Mouse (Mus musculus) frontal cortex, postnatal 25 days (tissue): Measurements from ENCODE around the gene Car14.
A peak's percentile ranks its signal among the peaks of the same experiment; 100 is the strongest.
"Not testable (repeated sequence)": the region's sequence is repeated elsewhere in the genome, so short reads cannot be mapped to it uniquely, and the experiment has no call there.

Experiments used
- DNase-seq, 2 experiments: peaks; one replicate each; pipeline ENCODE4 v3.0.0; 2022; ENCODE audit warnings: low spot score in 2 of 2

Gene Car14

DNA sequence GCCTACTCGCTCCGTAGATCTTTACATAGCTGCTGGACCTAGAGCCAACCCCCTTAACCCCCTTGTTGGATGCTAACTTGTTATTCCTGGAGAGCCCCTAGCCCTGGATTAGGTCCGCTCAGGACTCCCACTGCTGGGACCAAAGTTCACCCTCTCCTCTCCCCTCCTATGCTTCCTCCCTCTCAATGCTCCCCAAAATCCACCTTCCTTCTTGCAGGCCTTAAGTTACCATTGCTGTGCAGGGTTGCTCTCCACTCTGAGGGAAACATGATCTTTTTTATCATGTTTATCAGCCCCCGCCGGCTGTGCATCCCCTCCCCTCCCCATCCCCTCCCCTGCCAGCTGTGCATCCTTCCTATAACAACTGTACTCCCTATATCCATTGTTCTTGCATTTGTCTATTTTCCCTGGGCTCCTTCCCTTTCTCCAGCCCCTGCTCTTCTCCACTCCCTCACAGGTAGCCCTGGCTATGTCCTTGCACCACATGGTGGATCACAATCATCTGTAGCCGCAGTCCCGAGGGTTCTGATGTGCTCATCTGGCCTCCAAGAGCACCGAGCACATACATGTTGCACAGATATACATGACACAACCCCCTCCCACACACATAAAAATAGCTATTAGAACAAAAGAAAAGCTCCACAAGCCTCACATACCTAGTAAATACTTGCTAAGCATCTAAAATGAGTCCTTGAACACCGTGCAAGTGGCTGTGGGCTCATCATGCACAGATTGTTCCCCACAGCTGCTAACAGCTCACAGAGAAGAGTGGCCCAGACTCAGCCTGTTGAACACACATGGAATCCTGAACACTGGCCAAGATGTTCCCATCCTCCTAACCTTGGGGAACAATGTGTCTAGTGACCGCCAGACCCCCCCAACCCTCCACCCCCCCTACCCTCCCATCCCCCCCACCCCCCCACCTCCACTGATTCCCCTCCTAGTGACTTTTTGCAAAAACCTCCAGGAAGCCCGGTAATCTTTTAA is 12.1 kb downstream of the Car14 start:
- no peak for DNase-seq

DNA sequence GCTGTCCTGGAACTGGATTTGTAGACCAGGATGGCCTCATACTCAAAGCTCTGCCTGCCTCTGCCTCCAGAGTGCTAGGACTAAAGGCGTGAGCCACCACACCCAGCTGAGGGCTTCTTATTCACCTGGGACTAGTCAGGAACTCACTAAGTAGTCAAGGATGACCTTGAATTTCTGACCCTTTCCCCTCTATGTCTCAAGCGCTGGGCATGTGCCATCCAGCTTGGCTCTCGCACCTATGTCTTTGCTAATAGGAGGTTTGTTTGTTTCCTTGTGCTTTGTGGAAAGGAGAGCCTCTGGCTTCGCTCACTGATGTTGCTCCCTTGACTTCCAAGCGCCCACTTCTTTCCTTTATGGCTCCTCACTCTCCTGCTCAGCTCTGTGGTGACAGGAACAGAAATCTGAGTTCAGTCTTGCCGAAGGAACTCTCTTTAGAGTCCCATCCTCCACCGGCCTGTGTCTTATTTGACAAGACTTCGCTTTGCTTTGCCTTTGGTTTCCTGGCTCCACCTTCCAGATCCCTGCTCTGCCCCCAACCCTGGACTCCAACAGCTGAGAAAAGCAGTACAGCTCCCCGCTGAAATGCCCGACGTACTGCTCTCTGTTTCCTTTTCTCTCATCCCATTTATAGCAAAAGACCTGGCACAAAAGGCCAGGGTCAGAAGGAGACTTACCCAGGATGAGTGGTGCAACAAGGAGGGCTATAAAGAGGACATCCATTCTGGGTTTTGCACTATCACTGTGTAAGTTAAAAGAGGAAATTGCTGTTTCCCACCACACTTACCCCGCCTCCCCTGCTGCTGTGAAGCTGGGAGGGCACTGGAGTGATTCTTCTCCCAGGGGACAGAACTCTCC is 13.1 kb downstream of the Car14 start, which contains the start of gene BC028528:
Gene BC028528, minus strand, starts transcription at position 795 of the 855 bp plus-strand sequence.
- DNase-seq = no peak

DNA sequence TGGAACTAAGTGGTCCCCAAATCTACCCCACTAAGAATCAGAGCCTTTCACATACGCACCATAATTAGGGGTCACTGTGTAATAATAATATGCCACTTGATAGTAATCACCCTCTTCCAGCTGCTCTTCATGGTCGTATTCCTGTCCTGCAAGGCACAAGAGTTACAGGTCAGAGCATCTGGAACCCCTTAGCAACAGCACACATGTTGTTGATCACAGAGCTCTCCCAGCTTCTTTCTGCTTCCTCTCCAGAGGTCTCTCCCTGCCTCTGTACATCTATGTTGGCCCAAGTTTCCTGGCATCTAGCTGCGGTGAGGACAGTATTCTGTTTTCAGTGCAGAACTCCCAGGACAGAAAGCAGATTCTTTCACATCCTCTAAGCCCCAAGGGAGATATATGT is 14.8 kb downstream of the Car14 start:
- no peak for DNase-seq

DNA sequence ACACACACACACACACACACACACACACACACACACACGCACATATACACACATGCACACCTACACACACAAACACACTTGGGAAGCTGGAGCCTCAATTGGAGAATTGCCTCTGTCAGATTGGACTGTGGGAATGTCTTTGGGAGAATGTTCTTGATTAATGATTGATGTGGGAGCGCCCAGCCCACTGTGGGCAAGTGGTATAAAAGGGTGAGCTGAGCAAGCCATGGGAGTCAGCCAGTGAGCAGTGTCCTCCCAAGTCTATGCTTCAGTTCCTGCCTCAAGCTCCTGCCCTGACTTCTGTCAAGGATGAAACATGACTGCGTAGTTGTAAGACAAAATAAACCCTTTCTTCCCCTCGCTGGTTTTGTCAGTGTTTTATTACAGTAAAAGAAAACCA is 16.9 kb downstream of the Car14 start:
- DNase-seq = no peak

DNA sequence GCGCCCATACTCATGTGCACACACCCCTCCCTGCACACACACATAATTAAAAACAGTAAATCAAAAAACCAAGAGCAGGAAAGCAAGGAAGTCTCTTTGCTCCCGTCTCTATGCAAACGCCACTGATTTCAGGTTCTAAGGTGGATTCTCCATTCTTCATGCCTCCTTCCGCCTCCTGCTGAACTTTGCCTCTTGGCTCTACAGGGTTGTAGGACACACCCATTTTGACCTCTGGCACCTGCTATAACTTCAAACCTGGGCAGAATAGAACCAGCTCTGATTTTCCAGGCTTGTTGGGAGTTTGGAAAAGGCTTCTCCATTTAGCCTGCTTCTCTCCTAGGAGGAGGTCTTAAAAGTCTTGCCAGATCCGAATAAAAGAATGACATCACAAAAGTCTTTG is 20.1 kb downstream of the Car14 start:
- no peak for DNase-seq

DNA sequence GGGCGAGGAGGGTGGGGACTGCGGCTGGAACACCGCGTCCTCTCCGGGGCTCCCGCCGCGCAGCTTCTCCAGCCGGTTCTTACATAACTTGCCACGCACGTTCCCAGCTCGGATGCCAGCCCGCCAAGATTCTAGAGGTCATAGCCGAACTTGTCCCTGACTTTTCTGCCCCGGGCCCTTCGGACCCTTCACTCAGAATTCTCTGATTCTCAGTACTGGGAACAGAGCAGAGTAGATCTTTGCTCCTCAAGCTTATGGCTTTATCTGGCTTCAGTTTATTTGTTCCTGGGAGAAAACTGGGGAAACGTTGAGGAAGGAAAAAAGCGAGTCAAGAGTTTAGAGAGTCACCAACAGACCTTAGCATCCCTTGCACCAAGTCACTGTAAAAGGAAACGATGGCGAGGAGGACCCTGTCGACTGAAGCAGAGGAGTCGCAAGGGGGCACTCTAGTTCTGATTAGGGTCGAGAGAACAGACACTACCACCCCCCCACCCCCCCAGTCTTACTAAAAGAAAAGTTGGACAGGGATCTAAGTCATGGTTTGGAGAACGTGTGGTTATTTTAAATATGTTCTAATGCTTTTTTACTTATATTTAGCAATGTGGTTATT is 21.6 kb downstream of the Car14 start:
- DNase-seq = peak; percentile 58 to 68

DNA sequence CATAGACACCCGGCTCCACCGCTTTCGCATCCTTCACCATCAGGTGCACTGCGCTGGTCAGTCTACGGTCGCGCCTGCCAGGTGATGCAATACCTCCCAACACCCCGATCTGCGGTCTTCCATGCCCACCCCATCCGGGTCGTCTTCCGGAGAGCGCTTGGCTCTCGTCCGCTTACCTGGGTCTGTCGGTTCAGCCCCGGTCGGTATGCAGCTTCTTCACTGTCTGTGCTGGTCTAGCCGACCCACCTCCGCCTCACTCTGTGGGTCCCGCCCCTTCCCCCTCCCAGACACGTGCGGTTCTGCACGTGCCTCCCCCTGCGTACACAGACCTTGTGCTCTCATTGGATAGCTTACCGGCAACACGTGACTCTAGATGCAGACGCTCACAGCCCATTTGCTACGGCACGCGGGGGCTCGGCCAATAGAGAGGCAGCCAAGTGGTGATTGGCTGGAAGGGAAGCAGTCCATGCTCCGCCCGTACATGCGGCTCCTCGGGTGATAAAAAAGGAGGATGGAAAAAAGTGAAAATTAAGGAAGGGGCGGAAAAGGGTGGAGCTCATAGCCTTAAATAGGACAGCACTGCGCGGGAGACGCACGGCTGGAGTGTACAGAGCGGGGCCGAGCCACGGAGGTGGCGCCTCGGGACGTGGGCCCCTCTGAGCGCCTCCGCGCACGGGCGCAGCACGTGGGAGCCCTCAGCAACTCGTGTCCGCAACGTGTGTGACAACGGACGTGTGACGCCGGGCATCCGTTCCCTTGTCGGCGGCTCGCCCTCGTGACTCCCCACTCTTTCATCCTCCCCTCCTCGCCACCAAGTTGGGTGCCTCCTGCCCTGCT is 22.3 kb downstream of the Car14 start, which contains the start of gene Ciart:
Gene Ciart, minus strand, starts transcription at position 273 of the 837 bp plus-strand sequence.
- peak; percentile 86 to 87 for DNase-seq

DNA sequence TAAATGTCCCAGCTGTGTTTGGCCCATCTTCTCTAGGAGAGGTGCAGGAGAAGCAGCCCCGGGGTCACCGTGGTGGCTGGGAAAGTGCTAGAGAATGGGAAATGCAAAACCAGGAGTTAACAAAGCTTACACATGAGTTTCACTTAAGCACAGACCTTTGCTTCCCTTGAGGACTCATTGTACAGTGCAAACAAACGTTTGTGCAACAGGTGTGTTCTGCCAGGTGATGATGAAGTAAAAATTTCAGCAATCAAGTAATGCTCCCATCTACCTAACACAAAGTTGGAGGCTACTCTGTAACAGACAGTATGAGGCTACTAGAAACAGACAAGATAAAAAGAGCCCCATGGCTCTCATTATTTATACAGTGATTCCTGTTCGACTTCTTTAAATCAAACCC is 25.4 kb downstream of the Car14 start:
- DNase-seq = no peak

DNA sequence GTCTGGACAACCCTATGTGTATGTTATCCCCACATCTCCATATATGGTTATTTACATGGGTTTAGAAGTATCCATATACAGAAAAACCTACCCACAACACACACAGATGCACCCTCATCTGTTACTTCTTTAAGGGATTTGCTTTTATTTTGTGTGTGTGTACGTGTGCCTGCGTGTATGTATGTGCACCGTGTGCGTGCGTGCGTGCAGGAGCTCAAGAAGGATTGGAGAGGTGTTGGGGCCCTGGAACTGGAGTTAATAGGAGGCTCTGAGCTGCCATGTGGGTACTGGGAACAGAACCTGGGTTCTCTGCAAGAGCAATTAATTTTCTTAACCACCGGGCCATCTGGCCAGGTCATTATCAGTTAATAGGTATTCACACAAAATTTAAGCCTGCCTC is 32.4 kb downstream of the Car14 start:
- no peak for DNase-seq

DNA sequence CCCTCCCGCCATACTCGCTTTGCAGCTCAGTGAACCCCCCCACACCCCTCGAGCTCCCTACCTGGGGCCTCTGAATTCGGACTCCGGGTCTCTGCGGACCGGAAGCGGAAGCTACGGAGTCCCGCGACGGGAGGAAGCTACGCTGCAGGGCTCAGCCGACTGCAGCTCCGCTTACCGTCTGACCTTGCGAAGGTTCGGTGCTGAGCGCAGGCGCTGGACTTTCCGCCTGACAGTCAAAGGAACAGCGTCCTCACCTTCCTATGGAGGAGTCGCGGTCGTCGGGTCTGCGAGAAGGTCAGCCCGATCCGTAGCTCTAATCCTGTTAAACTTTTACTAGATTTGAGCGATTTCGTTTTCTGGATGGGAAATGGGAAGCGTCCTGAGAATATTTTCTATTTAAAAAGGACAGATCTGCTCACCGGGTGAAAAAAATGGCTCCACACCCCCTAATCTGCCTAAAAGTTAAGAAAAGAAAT is 33.1 kb downstream of the Car14 start, which contains the start of gene Mrps21:
Gene Mrps21, minus strand, starts transcription at position 128 of the 476 bp plus-strand sequence.
- peak; percentile 64 to 78 for DNase-seq

DNA sequence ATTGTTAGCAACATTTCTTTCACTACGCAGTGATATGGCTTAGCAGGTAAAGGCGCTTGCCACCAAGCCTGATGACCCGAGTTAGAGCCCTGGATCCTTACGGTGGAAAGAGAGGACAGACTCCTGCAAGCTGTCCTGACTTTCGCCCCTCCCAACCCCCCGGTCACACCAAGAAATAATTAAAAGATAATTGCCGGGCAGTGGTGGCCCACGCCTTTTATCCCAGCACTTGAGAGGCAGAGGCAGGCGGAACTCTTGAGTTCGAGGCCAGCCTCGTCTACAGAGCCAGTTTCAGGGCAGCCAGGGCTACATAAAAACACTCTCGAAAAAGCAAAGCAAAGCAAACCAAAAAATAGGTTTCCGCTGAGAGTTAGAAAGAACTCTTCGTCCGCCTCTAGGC is 33.5 kb downstream of the Car14 start:
- DNase-seq = no peak

DNA sequence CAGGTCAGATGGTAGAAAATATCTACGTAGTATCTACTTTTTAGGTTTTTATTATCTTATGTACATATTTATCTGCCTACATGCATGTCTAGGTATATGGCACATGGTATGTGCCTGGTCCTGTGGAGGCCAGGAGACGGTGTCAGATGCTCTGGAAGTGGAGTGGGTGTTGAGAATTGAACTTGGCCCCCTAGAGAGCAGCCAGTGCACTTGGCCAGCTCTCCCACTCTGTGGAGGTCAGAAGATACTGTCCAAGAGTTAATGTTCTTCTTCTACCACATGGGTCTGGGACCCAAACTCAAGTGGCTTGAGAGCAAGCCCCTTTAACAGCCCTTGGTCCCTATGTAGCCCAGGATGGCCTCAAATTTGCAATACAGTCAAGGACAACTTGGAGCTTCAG is 37.1 kb downstream of the Car14 start:
- DNase-seq = no peak

DNA sequence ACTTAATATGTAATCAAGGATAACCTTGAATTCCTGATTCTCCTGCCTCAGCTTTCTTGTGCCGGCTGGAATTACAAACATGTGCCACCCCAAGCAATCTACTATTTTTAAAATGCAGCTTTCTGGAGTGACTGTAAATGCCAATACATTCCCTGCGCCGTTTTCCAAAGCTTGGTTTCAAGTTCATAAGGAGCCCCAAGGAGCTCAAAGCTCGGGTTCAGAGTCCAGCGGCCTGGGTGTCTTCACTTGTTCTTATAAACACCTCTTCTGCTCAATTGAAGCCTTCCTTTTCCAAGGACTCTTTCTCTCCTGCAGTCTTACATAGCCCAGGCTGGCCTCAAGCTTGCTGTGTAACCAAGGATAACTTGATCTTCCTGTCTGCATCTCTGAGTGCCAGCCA is 38.4 kb downstream of the Car14 start:
- no peak for DNase-seq

DNA sequence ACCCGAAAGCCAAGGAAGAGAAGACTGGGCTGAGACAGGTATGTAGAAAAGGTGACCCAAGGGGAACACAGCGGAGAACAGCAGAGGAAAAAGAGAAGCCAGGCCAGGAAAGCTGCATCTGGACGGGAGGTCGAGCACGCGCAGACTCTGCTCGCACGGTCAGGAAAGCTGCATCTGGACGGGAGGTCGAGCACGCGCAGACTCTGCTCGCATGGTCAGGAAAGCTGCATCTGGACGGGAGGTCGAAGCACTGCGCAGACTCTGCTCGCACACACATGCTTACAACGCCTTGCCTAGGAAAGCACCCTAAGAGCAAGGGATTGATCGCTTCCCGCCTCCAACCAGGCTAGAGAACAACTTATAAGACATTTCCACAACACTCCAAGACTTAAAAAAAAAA is 38.9 kb downstream of the Car14 start:
- DNase-seq = no peak

DNA sequence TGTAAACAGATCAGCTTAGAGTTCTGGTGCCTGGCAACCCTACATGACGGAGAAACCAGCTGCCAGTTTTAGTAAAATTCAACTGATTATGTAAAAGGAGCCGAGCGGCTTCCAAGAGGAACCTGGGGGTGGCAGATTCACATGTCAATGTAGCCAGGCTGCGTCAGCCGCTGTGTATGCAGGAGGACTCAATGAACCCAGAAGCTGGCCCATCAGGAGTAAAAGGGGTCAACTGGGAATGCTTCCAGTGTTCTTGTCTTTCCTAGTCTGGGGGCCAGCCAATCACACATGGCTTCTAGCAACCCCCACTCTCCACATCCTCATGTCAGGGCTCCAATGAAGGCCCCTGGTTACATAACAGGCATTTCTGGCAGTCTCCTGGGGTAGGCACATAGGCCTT is 39.4 kb downstream of the Car14 start:
- DNase-seq = peak; percentile 38 to 52

DNA sequence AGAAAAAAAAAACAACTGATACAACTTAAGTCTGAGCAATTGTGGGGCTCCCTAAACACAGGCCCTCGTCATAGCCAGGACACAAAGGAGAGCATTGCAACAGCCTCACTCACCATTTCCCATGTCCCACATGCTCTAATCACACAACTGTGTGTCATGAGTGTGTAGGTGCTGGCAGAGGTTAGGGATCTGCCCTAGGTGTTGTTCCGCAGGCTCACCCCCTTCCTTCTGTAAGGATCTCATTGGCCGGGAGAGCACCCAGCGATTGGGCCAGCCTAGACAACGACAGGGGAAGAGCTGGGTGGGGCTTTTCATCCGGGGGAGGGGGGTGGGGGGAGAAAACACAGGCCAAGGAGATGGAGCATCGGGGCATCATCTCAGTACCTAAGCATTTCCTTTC is 40.9 kb downstream of the Car14 start:
- DNase-seq = no peak

DNA sequence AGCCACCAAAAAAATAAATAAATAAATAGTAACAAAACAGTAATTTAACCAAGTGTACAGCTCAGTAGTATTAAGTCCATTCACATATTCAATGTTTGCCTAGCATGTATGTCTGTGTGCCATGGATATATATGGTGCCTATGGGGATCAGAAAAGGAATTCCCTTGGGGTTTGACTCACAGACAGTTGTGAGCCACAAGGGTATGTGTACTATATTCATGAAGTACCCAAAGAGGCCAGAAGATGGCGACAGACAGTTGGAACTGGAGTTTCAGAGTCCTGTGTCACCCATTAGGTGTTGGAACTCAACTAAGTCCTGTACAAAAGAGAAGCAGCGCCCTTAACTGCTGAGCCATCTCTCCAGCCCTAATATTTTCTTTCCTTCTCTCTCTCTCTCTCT is 42.7 kb downstream of the Car14 start:
- no peak for DNase-seq

DNA sequence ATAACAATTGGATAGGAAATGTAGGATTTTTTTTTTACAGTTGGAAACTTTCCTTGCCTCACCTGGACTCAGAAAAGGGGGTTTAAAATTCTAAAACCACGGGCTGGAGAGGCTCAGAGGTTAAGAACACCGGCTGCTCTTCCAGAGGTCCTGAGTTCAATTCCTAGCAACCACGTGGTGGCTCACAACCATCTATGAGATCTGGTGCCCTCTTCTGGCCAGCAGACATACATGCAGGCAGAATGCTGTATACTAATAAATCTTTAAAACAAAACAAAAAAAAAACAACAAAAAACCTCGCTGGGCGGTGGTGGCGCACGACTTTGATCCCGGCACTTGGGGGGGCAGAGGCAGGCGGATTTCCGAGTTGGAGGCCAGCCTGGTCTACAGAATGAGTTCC is 43.3 kb downstream of the Car14 start:
- no peak for DNase-seq

DNA sequence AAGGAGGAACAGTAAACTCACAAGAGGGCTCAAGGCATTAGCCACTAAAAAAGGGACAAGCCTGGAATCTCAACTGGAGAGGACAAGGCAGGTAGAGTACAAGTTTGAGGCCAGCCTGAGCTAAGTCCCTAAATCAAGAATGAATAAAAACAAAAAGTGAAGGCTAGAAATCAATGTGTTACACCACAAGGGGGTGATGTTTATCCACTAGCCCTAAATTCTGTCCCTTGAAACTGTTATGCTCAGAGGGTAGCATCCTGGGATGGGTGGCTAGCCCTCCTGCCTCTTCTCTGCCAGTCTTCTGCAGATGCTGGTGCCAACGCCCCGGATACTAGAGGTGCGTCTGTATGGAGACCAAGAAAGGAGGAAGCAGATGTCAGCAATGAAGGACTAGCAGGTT is 44.2 kb downstream of the Car14 start:
- DNase-seq = no peak

DNA sequence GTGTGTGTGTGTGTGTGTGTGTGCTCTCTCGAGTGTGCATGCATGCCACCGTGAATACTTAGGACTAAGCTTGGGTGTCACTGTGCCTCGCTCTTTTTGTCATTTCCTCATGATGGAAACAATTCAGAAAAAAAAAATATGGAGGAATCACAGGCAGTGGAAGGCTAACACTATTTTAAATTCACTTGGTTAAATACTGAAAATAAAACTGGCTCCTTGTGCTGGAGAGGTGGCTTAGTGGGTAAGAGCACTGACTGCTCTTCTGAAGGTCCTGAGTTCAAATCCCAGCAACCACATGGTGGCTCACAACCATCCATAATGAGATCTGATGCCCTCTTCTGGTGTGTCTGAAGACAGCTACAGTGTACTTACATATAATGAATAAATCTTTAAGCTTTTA is 46.2 kb downstream of the Car14 start:
- DNase-seq = not testable (repeated sequence)

DNA sequence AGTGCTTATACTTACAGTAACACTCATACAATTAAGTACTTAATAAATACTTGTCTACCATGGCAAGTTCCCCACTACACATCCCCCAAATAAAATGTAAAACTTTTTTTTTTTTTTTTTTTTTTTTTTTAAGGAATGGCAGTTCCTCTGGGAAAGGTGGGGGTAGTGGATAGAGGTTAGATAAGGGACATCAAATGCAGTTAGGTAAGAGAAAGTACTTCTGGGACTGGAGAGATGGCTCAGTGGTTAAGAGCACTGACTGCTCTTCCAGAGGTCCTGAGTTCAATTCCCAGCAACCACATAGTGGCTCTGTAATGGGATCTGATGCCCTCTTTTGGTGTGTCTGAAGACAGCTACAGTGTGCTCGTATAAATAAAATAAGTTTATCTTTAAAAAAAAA is 47.4 kb downstream of the Car14 start:
- not testable (repeated sequence) for DNase-seq
